Mouse (Mus musculus) left cerebral cortex, postnatal 36 days (tissue): Measurements from ENCODE around the gene Kcnt1. TPM values are rescaled to one million over a fixed set of nuclear protein-coding genes. Genes with fewer than 3 reads are reported as not detected.

Source experiments
- DNase-seq, 2 experiments: peaks; one replicate each; pipeline ENCODE4 v3.0.0; 2021 to 2022; ENCODE audit warnings: low spot score in 2 of 2, mixed read lengths in 1 of 2
- intact Hi-C: fragments of 180-260 bp; cut with DNase I; formaldehyde crosslinking; loops from one replicate; pipeline ENCODE4 v1.15.1; 2025
- total RNA-seq, 2 experiments: library from RNA; stranded (reverse); gene quantifications; 2 replicates each; pipeline ENCODE4 v1.2.3; 2021

The Kcnt1 gene
- total RNA-seq, 2 experiments from 2014 or later, result 100 to 155 TPM

- intact Hi-C loops, result loop anchor here (5.0 kb wide), 1 partner anchor 38 kb away; the partner anchor contains the start of gene Camsap1
- DNase-seq, result no peak
Observed at GRCm38 (mm10) chr2:25943822-25944221, 80.3 kb downstream of the Kcnt1 start.

- no peak for DNase-seq
- intact Hi-C loops, result no loop called here
Observed at GRCm38 (mm10) chr2:25947950-25948349, 84.4 kb downstream of the Kcnt1 start.

- intact Hi-C loops, result no loop called here
- no peak for DNase-seq
Observed at GRCm38 (mm10) chr2:25949291-25949690, 85.8 kb downstream of the Kcnt1 start.

Other genes with a start within 250 kb of the Kcnt1 start
- gene Ccdc183, start 246.1 kb upstream of the Kcnt1 start, total RNA-seq, result not detected
- gene Tmem141, start 241.7 kb upstream of the Kcnt1 start, total RNA-seq, result 10 to 100 TPM; 19.8 to 29.2 TPM
- gene Fcna, start 235.7 kb upstream of the Kcnt1 start, total RNA-seq, result under 1 TPM; 0.25 to 0.50 TPM
- not detected for gene Lcn8, start 210.6 kb upstream of the Kcnt1 start, total RNA-seq
- not detected for gene Lcn5, start 205.8 kb upstream of the Kcnt1 start, total RNA-seq
- gene Lcn6, start 186.9 kb upstream of the Kcnt1 start, total RNA-seq, result not detected
- not detected for gene Lcn10, start 181.0 kb upstream of the Kcnt1 start, total RNA-seq
- not detected for gene Obp2a, start 163.7 kb upstream of the Kcnt1 start, total RNA-seq
- 100 to 1,000 TPM in 1 of 2 experiments, 10 to 100 TPM in 1; 83.5 to 107 TPM for gene Bmyc, start 157.0 kb upstream of the Kcnt1 start, total RNA-seq
- not detected for gene Obp2b, start 126.7 kb upstream of the Kcnt1 start, total RNA-seq
- gene Lcn3, start 98.2 kb upstream of the Kcnt1 start, total RNA-seq, result not detected
- gene Lcn11, start 86.7 kb upstream of the Kcnt1 start, total RNA-seq, result not detected
- gene Gm13539, start 81.5 kb upstream of the Kcnt1 start, total RNA-seq, result not detected
- not detected for gene Glt6d1, start 47.9 kb upstream of the Kcnt1 start, total RNA-seq
- gene Lcn9, start 40.6 kb upstream of the Kcnt1 start, total RNA-seq, result not detected
- not detected for gene Sohlh1, start 16.5 kb upstream of the Kcnt1 start, total RNA-seq
- gene Camsap1, start 119.5 kb downstream of the Kcnt1 start, total RNA-seq, result 100 to 1,000 TPM; 154 to 163 TPM
- gene Ubac1, start 158.0 kb downstream of the Kcnt1 start, total RNA-seq, result 10 to 100 TPM; 63.2 to 64.8 TPM